Mouse (Mus musculus): ENCODE results near the gene Gm13030. TPM values are rescaled to one million over a fixed set of nuclear protein-coding genes. Genes with fewer than 3 reads are reported as not detected.

Gene Gm13030
- polyA plus RNA-seq, 1 experiment from 2014 or later = not detected

DNA sequence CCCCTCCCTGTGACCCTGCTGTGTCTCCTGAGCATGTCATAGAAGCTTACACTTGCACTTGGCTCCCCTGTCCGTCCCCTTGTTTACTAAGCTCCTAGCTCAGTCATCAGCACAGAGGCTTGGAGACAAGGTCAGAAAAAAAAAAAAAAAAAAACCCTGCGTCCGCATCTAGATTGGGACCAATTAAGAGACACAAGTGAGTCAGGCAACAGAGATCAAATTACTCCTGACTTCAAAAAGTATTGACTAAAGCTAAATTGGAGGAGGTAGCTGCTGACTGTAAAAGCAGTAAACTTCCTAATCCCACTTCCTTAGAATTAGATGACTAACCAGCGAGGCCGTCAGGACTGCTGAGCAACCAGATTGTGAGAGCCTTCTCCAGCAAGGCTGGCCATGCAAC lies 8.7 kb downstream of the Gm13030 start:
- ATAC-seq = no peak
- H3K27me3 ChIP-seq = no peaks in the 10 kb centered on the region
- H3K4me2 ChIP-seq (replicated peaks) = no peak overlapping the region
- no peaks in the 10 kb centered on the region for H3K4me1 ChIP-seq (replicated peaks)
- H3K9ac ChIP-seq (replicated peaks) = no peak overlapping the region
- 64% methylated on average over 5 of the region's 5 CpGs for WGBS
- no peaks in the 10 kb centered on the region for H3K9me3 ChIP-seq
- no peaks in the 10 kb centered on the region for H3K36me3 ChIP-seq
- no peak overlapping the region for H3K4me3 ChIP-seq (replicated peaks)
- H3K27ac ChIP-seq = no peak overlapping the region

- no peaks in the 10 kb centered on the region for H3K36me3 ChIP-seq
- no peak within 1 kb of the TSS for H3K4me2 ChIP-seq (replicated peaks)
- ATAC-seq = no peak
- H3K27me3 ChIP-seq = no peaks in the 10 kb centered on the region
- H3K9ac ChIP-seq (replicated peaks) = no peak within 1 kb of the TSS
- no peak within 1 kb of the TSS for H3K27ac ChIP-seq
- no peaks in the 10 kb centered on the region for H3K4me1 ChIP-seq (replicated peaks)
- no peak within 1 kb of the TSS for H3K4me3 ChIP-seq (replicated peaks)
- H3K9me3 ChIP-seq = no peaks in the 10 kb centered on the region
- 82% methylated on average over 10 of the region's 10 CpGs for WGBS
Observed at GRCm38 (mm10) chr4:138863344-138863998, 10.3 kb downstream of the Gm13030 start, which contains the start of gene Pla2g5. TSS of gene Pla2g5 (minus strand) at chr4:138863482.

DNA sequence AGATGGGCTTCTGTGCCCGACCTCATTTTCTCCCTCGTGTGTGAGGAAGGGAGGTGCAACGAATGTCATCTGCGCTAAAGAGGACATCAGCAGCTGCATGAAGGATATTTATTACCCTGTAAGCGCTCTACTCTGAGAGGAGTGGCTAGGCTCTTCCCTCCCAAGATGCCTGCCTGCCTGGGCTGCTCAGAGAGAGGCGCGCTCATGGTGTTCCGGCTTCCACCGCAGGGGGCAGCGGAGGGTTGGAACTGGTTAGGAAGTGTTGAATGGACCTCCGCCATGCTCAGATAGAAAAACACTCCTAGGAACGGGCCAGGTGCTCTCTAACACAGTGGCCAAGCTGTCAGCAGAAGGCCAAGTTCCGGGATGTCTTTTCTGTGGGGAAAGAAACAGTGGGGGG lies 14.0 kb downstream of the Gm13030 start:
- Histone ChIP-seq H3K9me3 (no peaks in the 10 kb centered on the region), H3K4me2 (replicated peaks) (peak overlapping the region; percentile 51), H3K36me3 (no peaks in the 10 kb centered on the region), H3K27ac (no peak overlapping the region), H3K9ac (replicated peaks) (peak overlapping the region; percentile 44; the same call in 1 of the 2 replicates), H3K4me1 (replicated peaks) (no peaks in the 10 kb centered on the region), H3K27me3 (no peaks in the 10 kb centered on the region), H3K4me3 (replicated peaks) (peak overlapping the region; percentile 36)
- ATAC-seq = peak; percentile 89
- WGBS = 7% methylated on average over 13 of the region's 13 CpGs

- Histone ChIP-seq H3K4me2 (replicated peaks) (peak overlapping the region; percentile 51), H3K27me3 (no peaks in the 10 kb centered on the region), H3K36me3 (no peaks in the 10 kb centered on the region), H3K9ac (replicated peaks) (0 out of 2 replicates have a peak overlapping the region, but pooled peaks have one; percentile 44), H3K4me3 (replicated peaks) (peak overlapping the region; percentile 36), H3K9me3 (no peaks in the 10 kb centered on the region), H3K4me1 (replicated peaks) (no peaks in the 10 kb centered on the region), H3K27ac (no peak overlapping the region)
- peak; percentile 58 for ATAC-seq
- WGBS = 15% methylated on average over 9 of the region's 9 CpGs
Observed at GRCm38 (mm10) chr4:138859245-138859644, 14.5 kb downstream of the Gm13030 start.

DNA sequence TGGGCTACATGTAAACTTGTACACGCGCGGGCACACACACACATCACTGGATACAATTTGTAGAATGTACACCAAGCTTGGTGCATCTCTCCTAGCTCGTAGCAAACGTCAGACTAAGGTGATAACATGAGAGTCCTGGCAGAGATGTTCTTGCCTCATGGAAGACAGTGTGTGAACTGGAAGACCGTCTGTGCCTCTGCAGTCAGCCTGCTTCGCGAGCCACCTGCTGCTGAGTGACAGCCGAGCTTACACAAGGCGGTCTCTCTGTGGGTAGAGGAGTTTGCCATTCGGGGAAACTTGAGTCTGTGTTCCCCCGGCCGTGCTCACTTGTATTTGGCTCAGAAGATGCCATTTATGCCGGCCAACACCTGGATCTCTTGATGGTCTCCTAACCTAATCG lies 15.3 kb downstream of the Gm13030 start:
- no peak overlapping the region for H3K27ac ChIP-seq
- 88% methylated on average over 15 of the region's 15 CpGs for WGBS
- no peak overlapping the region for H3K4me2 ChIP-seq (replicated peaks)
- no peak overlapping the region for H3K4me3 ChIP-seq (replicated peaks)
- no peak for ATAC-seq
- H3K4me1 ChIP-seq (replicated peaks) = no peaks in the 10 kb centered on the region
- H3K27me3 ChIP-seq = no peaks in the 10 kb centered on the region
- H3K9me3 ChIP-seq = no peaks in the 10 kb centered on the region
- no peak overlapping the region for H3K9ac ChIP-seq (replicated peaks)
- no peaks in the 10 kb centered on the region for H3K36me3 ChIP-seq

GRCm38 (mm10) chr4:138857576-138857975 lies 16.2 kb downstream of the Gm13030 start:
- Histone ChIP-seq H3K4me2 (replicated peaks) (no peak overlapping the region), H3K27me3 (no peaks in the 10 kb centered on the region), H3K27ac (no peak overlapping the region), H3K9ac (replicated peaks) (no peak overlapping the region), H3K36me3 (no peaks in the 10 kb centered on the region), H3K4me3 (replicated peaks) (no peak overlapping the region), H3K4me1 (replicated peaks) (no peaks in the 10 kb centered on the region), H3K9me3 (no peaks in the 10 kb centered on the region)
- WGBS = 90% methylated on average over 10 of the region's 10 CpGs
- no peak for ATAC-seq

- Histone ChIP-seq H3K9ac (replicated peaks) (no peak overlapping the region), H3K36me3 (no peaks in the 10 kb centered on the region), H3K9me3 (no peaks in the 10 kb centered on the region), H3K4me1 (replicated peaks) (no peaks in the 10 kb centered on the region), H3K4me2 (replicated peaks) (no peak overlapping the region), H3K27me3 (no peaks in the 10 kb centered on the region), H3K4me3 (replicated peaks) (no peak overlapping the region), H3K27ac (no peak overlapping the region)
- 31% methylated on average over 7 of the region's 7 CpGs for WGBS
- no peak for ATAC-seq
Observed at GRCm38 (mm10) chr4:138856491-138856890, 17.3 kb downstream of the Gm13030 start.

DNA sequence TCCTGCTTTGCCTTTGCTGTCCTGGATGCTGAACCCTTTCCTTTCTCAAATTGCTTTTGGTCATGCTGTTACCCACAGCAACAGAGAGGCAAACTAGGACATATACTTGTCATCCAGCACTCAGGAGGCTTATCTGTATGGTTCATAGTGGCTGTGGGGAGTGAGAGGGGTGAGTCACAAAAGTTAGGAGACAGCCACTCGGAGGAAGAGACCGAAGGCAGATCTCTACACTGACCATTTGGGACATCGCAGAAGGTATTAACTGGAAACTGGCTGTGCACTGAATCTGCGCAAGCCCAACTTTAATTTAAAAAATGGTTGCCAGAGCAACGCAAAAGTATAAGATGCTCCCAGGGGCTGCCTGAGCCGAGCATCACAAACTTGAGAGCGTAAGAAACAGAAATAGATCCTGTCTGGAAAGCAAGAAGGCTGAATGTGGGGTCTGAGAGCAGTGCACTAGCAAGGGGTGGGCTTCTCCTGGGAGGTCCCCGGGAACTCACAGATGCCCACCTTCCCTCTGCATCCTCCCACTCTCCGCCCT lies 18.6 kb downstream of the Gm13030 start:
- 88% methylated on average over 9 of the region's 9 CpGs for WGBS
- no peaks in the 10 kb centered on the region for H3K9me3 ChIP-seq
- no peak overlapping the region for H3K27ac ChIP-seq
- no peak overlapping the region for H3K4me2 ChIP-seq (replicated peaks)
- H3K27me3 ChIP-seq = no peaks in the 10 kb centered on the region
- H3K4me3 ChIP-seq (replicated peaks) = no peak overlapping the region
- no peaks in the 10 kb centered on the region for H3K4me1 ChIP-seq (replicated peaks)
- no peaks in the 10 kb centered on the region for H3K36me3 ChIP-seq
- no peak overlapping the region for H3K9ac ChIP-seq (replicated peaks)
- ATAC-seq = no peak

- Histone ChIP-seq H3K9me3 (no peaks in the 10 kb centered on the region), H3K4me1 (replicated peaks) (no peaks in the 10 kb centered on the region), H3K36me3 (no peaks in the 10 kb centered on the region), H3K27ac (no peak overlapping the region), H3K4me2 (replicated peaks) (no peak overlapping the region), H3K9ac (replicated peaks) (no peak overlapping the region), H3K27me3 (no peaks in the 10 kb centered on the region), H3K4me3 (replicated peaks) (no peak overlapping the region)
- WGBS = 78% methylated on average over 6 of the region's 6 CpGs
- no peak for ATAC-seq
Observed at GRCm38 (mm10) chr4:138852961-138853360, 20.8 kb downstream of the Gm13030 start.

- Histone ChIP-seq H3K4me2 (replicated peaks) (no peak overlapping the region), H3K27me3 (no peaks in the 10 kb centered on the region), H3K9me3 (no peaks in the 10 kb centered on the region), H3K4me3 (replicated peaks) (no peak overlapping the region), H3K4me1 (replicated peaks) (no peaks in the 10 kb centered on the region), H3K27ac (no peak overlapping the region), H3K9ac (replicated peaks) (no peak overlapping the region), H3K36me3 (no peaks in the 10 kb centered on the region)
- peak; percentile 48; the same call in 1 of the 2 replicates for ATAC-seq
- WGBS = 6% methylated on average over 4 of the region's 4 CpGs
Observed at GRCm38 (mm10) chr4:138851463-138851862, 22.3 kb downstream of the Gm13030 start.

DNA sequence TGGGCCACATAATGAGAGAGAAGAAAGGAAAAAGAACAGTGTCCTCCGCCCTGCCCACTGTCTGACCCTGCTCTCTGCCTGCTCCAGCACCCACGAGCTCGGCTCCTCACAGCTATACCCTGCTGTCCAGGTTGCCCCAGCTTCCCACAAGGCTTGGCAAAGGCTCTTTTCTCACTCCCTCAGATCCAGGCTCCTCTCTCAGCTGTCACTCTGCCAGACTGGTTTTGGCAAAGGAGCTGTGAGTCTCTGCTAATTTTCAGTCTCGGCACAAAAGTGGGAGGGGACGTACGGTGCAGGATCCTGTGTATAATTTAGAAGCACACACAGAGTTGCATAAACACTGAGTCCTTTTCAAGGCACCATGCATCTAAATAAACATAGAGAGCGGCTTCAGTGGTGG lies 32.4 kb downstream of the Gm13030 start:
- ATAC-seq = no peak
- Histone ChIP-seq H3K9me3 (peaks cover 20% of the 10 kb centered on the region), H3K4me1 (replicated peaks) (no peaks in the 10 kb centered on the region), H3K9ac (replicated peaks) (no peak overlapping the region), H3K4me2 (replicated peaks) (no peak overlapping the region), H3K27ac (no peak overlapping the region), H3K27me3 (no peaks in the 10 kb centered on the region), H3K36me3 (no peaks in the 10 kb centered on the region), H3K4me3 (replicated peaks) (no peak overlapping the region)
- WGBS = 88% methylated on average over 7 of the region's 7 CpGs

GRCm38 (mm10) chr4:138840726-138841125 lies 33.0 kb downstream of the Gm13030 start:
- no peaks in the 10 kb centered on the region for H3K27me3 ChIP-seq
- ATAC-seq = no peak
- H3K4me1 ChIP-seq (replicated peaks) = no peaks in the 10 kb centered on the region
- no peak overlapping the region for H3K9ac ChIP-seq (replicated peaks)
- WGBS = 84% methylated on average over 8 of the region's 8 CpGs
- no peak overlapping the region for H3K27ac ChIP-seq
- H3K4me3 ChIP-seq (replicated peaks) = no peak overlapping the region
- H3K36me3 ChIP-seq = no peaks in the 10 kb centered on the region
- peaks cover 20% of the 10 kb centered on the region for H3K9me3 ChIP-seq
- no peak overlapping the region for H3K4me2 ChIP-seq (replicated peaks)

DNA sequence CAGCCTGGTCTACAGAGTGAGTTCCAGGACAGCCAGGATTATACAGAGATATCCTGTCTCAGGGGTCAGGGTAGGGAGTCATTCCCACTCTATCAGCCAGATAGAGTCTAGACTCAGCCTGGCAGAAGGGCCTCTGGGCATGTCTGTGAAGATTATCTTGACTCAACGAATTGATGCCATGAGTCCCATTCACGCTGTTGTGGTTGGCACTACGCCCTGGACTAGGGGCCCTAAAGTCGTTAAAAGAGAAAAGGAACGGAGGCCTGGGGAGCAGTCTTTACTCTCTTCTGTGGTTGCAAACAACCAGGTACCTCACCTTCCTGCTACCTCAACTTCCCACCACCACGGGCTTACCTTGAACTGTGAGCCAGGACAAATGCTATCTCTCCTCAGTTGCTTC lies 34.0 kb downstream of the Gm13030 start:
- Histone ChIP-seq H3K27ac (no peak overlapping the region), H3K9me3 (peaks cover 20% of the 10 kb centered on the region), H3K4me1 (replicated peaks) (no peaks in the 10 kb centered on the region), H3K27me3 (no peaks in the 10 kb centered on the region), H3K36me3 (no peaks in the 10 kb centered on the region), H3K9ac (replicated peaks) (no peak overlapping the region), H3K4me2 (replicated peaks) (no peak overlapping the region), H3K4me3 (replicated peaks) (no peak overlapping the region)
- no peak for ATAC-seq
- 88% methylated on average over 6 of the region's 6 CpGs for WGBS

Data from midbrain, embryonic 13.5 days (tissue).